Mouse (Mus musculus) layer of hippocampus, adult 9-11 months (tissue): ENCODE data around the gene Cs.
A peak's percentile ranks its signal among the peaks of the same experiment; 100 is the strongest.

Experiments
- DNase-seq: peaks from one replicate; pipeline ENCODE4 v3.0.0; 2022

The Cs gene

GRCm38 (mm10) chr10:128376455-128377211, 39.1 kb downstream of the Cs start, which contains the start of gene Ankrd52:
Gene Ankrd52, plus strand, starts transcription at chr10:128377115.
- peak; percentile 71 for DNase-seq

GRCm38 (mm10) chr10:128377222-128377939, 39.8 kb downstream of the Cs start:
- no peak for DNase-seq

GRCm38 (mm10) chr10:128377940-128378448, 40.5 kb downstream of the Cs start:
- no peak for DNase-seq

DNA sequence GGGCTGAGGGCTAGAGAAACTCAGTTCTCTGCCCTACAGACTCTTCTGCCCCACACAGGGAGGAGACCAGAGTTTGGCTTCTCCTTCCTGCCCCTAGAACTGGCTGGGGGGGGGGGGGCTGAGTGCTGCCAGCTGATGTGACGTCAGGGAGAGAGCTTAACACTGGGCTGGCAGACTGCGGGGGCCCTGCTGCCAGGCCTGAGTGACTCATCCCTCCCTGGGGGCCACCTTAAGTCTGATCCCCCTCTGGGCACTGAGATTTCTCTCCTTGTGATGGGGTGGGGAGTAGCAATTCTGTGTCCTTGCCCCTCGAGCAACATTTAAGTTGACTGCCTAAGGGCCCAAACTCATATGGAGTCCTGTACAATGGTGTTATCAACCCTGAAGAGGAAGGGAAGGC, 40.9 kb downstream of the Cs start:
- no peak for DNase-seq

GRCm38 (mm10) chr10:128379260-128379659, 41.7 kb downstream of the Cs start:
- no peak for DNase-seq

GRCm38 (mm10) chr10:128380565-128380964, 43.0 kb downstream of the Cs start:
- no peak for DNase-seq

DNA sequence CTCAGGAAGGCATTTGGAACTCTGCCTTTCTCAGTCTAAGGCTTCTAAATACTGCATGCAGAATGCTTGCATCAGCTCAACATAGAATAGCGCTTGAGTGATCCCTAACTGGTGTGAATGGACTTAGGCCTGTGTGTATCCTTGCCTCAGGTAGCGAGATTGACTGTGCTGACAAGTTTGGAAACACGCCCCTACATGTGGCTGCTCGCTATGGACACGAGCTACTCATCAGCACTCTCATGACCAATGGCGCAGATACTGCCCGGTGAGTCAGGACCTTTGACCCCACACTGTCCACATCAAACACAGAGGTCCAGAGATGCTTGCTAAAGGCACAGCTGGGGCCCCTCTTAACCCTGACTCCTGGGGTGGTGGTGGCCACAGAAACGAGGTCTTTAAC, 44.9 kb downstream of the Cs start:
- DNase-seq, result no peak

DNA sequence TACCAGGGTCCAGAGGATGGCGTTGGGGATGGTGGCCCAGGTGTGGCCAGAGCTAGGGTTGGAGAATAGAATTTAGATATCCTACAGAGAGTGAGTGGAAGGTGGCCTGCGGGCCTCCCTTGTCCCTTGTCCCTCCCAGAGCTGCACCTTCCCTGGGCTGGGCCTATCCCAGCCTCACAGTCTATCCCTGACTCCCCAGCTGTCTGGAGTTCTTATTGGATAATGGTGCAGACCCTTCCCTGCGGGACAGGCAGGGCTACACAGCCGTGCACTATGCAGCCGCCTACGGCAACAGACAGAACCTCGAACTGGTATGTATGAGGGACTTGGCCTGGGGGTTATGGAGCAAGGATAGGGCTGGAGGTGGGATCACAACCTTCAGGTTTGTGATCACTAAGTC, 48.4 kb downstream of the Cs start:
- no peak for DNase-seq

DNA sequence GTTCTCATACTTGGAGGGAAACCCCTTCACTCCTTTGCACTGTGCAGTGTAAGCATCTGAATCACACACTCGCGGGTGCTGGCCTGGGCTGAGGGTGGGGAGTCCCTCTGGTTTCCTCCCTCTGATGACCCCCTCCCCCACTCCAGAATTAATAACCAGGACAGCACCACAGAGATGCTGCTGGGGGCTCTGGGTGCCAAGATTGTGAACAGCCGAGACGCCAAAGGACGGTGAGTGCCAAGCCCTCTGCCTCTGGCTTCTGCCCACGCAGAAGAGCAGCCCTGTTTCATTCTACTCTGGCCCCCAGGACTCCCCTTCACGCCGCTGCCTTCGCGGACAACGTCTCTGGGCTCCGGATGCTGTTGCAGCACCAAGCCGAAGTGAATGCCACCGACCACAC, 51.4 kb downstream of the Cs start:
- DNase-seq, result no peak

DNA sequence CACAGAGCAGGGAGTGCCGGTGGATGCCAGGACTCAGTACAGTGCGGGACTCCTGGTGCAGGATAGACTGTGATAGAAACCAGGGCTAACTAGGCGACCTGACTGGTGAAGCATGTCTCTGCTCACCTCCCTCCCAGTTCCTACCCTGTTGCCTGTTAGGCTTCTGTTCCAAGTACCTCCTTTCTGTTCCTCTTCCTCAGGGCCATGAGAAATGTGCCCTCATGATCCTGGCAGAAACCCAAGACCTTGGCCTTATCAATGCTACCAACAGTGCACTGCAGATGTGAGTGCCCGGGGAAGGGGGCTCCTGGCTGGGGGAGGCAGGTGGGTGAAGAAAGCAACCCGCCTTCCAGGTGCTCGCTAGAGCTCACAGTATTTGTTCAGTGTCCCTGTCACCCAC, 52.0 kb downstream of the Cs start:
- DNase-seq, result no peak

- DNase-seq, result no peak
These were observed 52.8 kb downstream of the Cs start for GRCm38 (mm10) chr10:128390366-128390765.

GRCm38 (mm10) chr10:128391850-128392249, 54.3 kb downstream of the Cs start:
- DNase-seq, result no peak

GRCm38 (mm10) chr10:128396017-128396673, 58.6 kb downstream of the Cs start:
- DNase-seq, result no peak

- no peak for DNase-seq
These were observed 59.3 kb downstream of the Cs start for GRCm38 (mm10) chr10:128396716-128397264.

DNA sequence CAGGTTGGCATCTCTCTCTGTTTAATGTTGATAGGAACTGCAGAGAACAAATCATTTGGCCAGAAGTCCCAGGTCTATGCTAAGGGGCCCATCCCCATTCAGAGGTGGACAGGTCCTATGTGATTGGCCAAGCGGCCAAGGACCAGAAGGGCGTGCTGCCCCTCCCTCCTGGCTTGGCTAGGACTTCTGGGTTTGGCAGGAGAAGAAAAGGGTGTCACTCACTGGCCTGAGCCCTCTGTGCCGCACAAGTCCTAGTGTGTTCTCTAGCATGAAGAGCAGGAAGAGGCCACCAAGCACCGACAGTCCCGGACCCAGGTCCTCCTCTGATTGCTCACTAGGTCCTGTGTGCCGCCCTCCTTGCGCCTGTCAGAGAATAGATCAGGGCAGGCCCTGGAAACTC, 59.9 kb downstream of the Cs start:
- DNase-seq, result no peak

DNA sequence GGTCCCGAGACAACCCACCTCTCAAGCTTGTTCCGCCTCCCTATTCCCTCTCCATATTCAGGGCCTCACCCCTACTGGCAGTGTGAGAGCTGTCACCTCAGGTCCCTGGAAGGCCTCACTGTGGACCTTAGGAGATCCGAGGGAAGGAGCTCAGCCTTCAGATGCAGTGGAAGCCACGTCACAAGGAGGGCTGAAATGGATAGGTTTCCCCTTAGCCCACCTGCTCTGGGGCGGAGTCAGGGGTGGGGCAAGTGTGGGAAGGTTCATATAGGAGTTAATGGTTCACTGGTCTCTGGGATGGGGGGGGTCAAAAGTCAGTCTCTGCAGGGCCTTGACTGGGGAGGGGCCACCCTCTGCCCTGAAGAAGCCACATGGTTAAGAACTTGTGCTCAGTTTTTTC, 62.8 kb downstream of the Cs start:
- peak; percentile 1 for DNase-seq

GRCm38 (mm10) chr10:128401056-128401455, 63.5 kb downstream of the Cs start, which contains the start of gene Slc39a5:
Gene Slc39a5, minus strand, starts transcription at chr10:128401229.
- no peak for DNase-seq

- DNase-seq, result no peak
These were observed 64.1 kb downstream of the Cs start for GRCm38 (mm10) chr10:128401638-128402037.

GRCm38 (mm10) chr10:128403931-128404330, 66.4 kb downstream of the Cs start:
- no peak for DNase-seq

DNA sequence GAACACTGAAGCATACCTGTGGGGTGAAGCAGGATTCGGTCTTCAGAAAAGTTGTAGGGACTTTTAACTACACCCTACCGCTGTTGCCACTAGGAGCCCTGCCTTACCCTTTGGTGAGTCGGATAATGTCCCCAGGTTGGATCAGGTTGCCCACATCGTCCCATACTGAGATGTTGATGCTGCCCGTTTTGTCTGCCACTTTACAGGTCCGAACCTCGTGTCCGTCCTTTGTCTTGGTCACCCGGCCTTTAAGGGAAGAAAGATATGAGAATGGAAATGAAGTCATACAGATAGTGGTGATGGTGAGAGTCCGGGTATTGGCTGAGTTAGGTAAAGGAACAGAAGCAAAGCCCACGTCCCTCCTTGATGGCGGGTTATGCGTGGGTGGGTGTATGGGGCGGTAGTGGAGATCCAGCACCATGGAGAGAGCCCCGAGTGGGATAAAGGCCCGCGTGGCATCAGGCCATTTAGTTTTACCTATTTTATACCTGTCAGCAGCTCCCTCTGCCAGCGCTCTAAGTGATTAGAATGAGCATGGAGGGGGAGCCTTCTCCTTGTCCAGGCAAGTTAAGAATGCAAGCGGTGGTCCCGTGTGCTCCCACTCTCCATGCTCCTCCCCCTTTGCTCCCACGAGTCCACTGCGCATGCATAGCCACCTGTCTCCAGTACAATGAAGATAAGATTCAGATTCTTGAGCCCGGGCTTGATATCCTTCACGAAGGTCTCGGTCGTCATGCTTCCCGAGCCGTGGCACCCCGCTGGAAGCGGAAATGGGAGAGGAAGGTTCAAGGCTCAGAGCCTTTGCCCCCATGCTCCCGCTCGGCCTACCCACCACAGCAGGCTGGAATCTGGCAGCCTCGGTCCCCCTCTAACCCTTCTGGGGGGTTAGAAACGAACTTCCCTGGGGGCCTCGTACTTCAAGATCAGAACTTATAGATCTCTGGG, 71.3 kb downstream of the Cs start:
- DNase-seq, result peak; percentile 55

DNA sequence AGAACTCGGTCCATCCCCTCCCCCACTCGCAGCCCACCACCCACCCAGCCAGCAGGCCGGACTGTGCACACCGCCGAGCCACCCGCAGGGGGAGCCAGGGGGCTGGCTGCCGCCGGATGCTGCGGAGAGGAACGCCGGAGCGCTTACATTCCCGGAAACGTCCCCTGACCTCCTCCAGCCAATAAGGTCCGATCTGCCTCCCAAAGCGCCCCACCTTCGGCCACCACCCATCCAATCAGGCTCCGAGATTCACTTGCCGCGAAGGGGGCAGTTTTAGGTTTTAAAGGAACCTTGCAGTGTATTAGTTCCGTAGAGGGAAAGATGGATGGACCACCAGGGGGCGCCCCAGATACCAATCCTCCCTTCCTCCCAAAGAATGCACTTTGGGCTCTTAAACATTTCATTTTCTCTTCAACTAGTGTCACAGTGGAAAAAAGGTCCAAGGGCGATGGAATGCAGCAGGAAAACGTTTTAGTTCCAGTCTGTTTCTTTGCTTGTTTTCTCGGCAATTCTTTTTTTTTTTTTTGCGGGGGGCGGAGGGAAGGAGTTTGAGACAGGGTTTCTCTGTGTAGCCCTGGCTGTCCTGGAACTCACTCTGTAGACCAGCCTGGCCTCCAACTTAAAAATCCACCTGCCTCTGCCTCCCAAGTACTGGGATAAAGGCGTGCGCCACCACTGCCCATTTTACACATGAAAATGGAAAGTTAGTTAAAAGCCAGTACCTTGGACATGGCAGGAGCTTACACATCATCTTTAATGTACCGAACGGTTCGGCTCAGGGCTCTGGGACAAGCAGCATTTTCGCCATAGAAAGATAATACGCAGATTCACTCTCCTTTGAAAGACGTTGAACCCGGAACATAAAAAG, 72.4 kb downstream of the Cs start:
- DNase-seq, result peak; percentile 98
